Mouse (Mus musculus) lung, embryonic 14.5 days (tissue): ENCODE measurements at regions not wholly inside any gene's neighbourhood (a gene's known extent, or its start where the extent isn't known, plus 50 kb on each side); places are given as distances from the start of the nearest gene placed in this dataset.

ENCODE experiments used
- ATAC-seq: fragments of 200-750 bp; cut with Nextera tagmentation; 2 replicates; pipeline ENCODE4 v1.8.0; 2017; ENCODE audit warnings: mild to moderate bottlenecking, moderate TSS enrichment, moderate library complexity; ENCODE audit not compliant: insufficient read depth
- DNase-seq: peaks from one replicate; pipeline ENCODE4 v3.0.0-alpha.2; 2015
- H3K27ac ChIP-seq: fragments of 300-500 bp; sonication (generic); 2 replicates; pipeline ENCODE4 v1.5.1; 2014; ENCODE audit warnings: low read depth, mild to moderate bottlenecking, moderate library complexity
- H3K27me3 ChIP-seq: fragments of 300-500 bp; sonication (generic); 2 replicates; pipeline ENCODE4 v1.6.1; 2014; ENCODE audit warnings: low read length, control low read depth; ENCODE audit not compliant: insufficient read depth
- H3K36me3 ChIP-seq: fragments of 300-500 bp; sonication (generic); 2 replicates; pipeline ENCODE4 v1.6.1; 2014; ENCODE audit warnings: control low read depth; ENCODE audit not compliant: insufficient read depth
- H3K4me1 ChIP-seq: fragments of 300-500 bp; sonication (generic); 2 replicates; pipeline ENCODE4 v1.6.1; 2014; ENCODE audit warnings: antibody characterized with exemption, control low read depth; ENCODE audit not compliant: insufficient read depth
- H3K4me2 ChIP-seq: fragments of 300-500 bp; sonication (generic); 2 replicates; pipeline ENCODE4 v1.6.1; 2014; ENCODE audit warnings: mild to moderate bottlenecking
- H3K4me3 ChIP-seq: fragments of 300-500 bp; sonication (generic); 2 replicates; pipeline ENCODE4 v1.5.1; 2014; ENCODE audit warnings: low read depth, low read length
- H3K9ac ChIP-seq: fragments of 300-500 bp; sonication (generic); 2 replicates; pipeline ENCODE4 v1.6.1; 2014
- H3K9me3 ChIP-seq: fragments of 300-500 bp; sonication (generic); 2 replicates; pipeline ENCODE4 v1.6.1; 2016; ENCODE audit warnings: low read depth, low read length, control low read depth
- CTCF ChIP-seq: IDR thresholded peaks from 2 replicates; pipeline ENCODE4 v1.5.1; 2016; ENCODE audit warnings: antibody characterized with exemption, low read depth
- WGBS: fragments of 180-500 bp; shearing (Covaris S2); extraction: QIAGEN DNeasy Blood & Tissue Kit; methylation state at CpG from one replicate; pipeline ENCODE4 v1.1.7; 2014; 5-methylcytosine and 5-hydroxymethylcytosine counted together

- no peaks in the 10 kb centered on the region for H3K9me3 ChIP-seq
- no peak overlapping the region for H3K4me2 ChIP-seq
- no peak for DNase-seq
- no peak for TF ChIP-seq CTCF
- H3K4me1 ChIP-seq = no peaks in the 10 kb centered on the region
- no peak overlapping the region for H3K4me3 ChIP-seq
- no peak overlapping the region for H3K9ac ChIP-seq
- no peaks in the 10 kb centered on the region for H3K36me3 ChIP-seq
- WGBS = 79% methylated on average over 3 of the region's 3 CpGs
- no peak overlapping the region for H3K27ac ChIP-seq
- H3K27me3 ChIP-seq = no peaks in the 10 kb centered on the region
- ATAC-seq = no peak
Observed at GRCm38 (mm10) chr19:19229305-19229994, 118.5 kb upstream of the Rorb start.

- H3K4me2 ChIP-seq = no peak overlapping the region
- TF ChIP-seq CTCF = no peak
- no peaks in the 10 kb centered on the region for H3K9me3 ChIP-seq
- DNase-seq (no peak), ATAC-seq (no peak)
- no peaks in the 10 kb centered on the region for H3K27me3 ChIP-seq
- no peaks in the 10 kb centered on the region for H3K36me3 ChIP-seq
- no peak overlapping the region for H3K27ac ChIP-seq
- no peaks in the 10 kb centered on the region for H3K4me1 ChIP-seq
- WGBS = 80% methylated on average over 6 of the region's 6 CpGs
- H3K9ac ChIP-seq = no peak overlapping the region
- no peak overlapping the region for H3K4me3 ChIP-seq
Observed at GRCm38 (mm10) chr19:19220826-19221225, 109.8 kb upstream of the Rorb start.

- WGBS = 57% methylated on average over 2 of the region's 2 CpGs
- no peak overlapping the region for H3K9ac ChIP-seq
- H3K4me1 ChIP-seq = no peaks in the 10 kb centered on the region
- no peaks in the 10 kb centered on the region for H3K27me3 ChIP-seq
- no peaks in the 10 kb centered on the region for H3K36me3 ChIP-seq
- H3K4me3 ChIP-seq = no peak overlapping the region
- ATAC-seq = no peak
- DNase-seq = no peak
- TF ChIP-seq CTCF = no peak
- no peak overlapping the region for H3K27ac ChIP-seq
- H3K9me3 ChIP-seq = no peaks in the 10 kb centered on the region
- no peak overlapping the region for H3K4me2 ChIP-seq
Observed at GRCm38 (mm10) chr19:19219352-19219751, 108.4 kb upstream of the Rorb start.

- H3K4me3 ChIP-seq = no peak overlapping the region
- H3K27me3 ChIP-seq = no peaks in the 10 kb centered on the region
- WGBS = 76% methylated on average over 3 of the region's 3 CpGs
- no peaks in the 10 kb centered on the region for H3K4me1 ChIP-seq
- no peak overlapping the region for H3K4me2 ChIP-seq
- no peak overlapping the region for H3K27ac ChIP-seq
- H3K9me3 ChIP-seq = no peaks in the 10 kb centered on the region
- ATAC-seq (no peak), DNase-seq (no peak)
- no peak for TF ChIP-seq CTCF
- H3K9ac ChIP-seq = no peak overlapping the region
- H3K36me3 ChIP-seq = no peaks in the 10 kb centered on the region
Observed at GRCm38 (mm10) chr19:19218700-19219099, 107.7 kb upstream of the Rorb start.

- H3K27ac ChIP-seq = no peak overlapping the region
- no peaks in the 10 kb centered on the region for H3K9me3 ChIP-seq
- WGBS = 70% methylated on average over 8 of the region's 8 CpGs
- H3K9ac ChIP-seq = no peak overlapping the region
- no peaks in the 10 kb centered on the region for H3K36me3 ChIP-seq
- DNase-seq = peak; percentile 11
- no peak overlapping the region for H3K4me3 ChIP-seq
- no peaks in the 10 kb centered on the region for H3K27me3 ChIP-seq
- ATAC-seq = no peak
- TF ChIP-seq CTCF = no peak
- no peaks in the 10 kb centered on the region for H3K4me1 ChIP-seq
- H3K4me2 ChIP-seq = no peak overlapping the region
Observed at GRCm38 (mm10) chr19:19199534-19199933, 88.5 kb upstream of the Rorb start.

- H3K4me1 ChIP-seq = no peaks in the 10 kb centered on the region
- no peak overlapping the region for H3K4me3 ChIP-seq
- H3K27me3 ChIP-seq = no peaks in the 10 kb centered on the region
- H3K9me3 ChIP-seq = no peaks in the 10 kb centered on the region
- no peak for ATAC-seq
- H3K4me2 ChIP-seq = no peak overlapping the region
- H3K36me3 ChIP-seq = no peaks in the 10 kb centered on the region
- no peak for DNase-seq
- H3K27ac ChIP-seq = no peak overlapping the region
- no peak overlapping the region for H3K9ac ChIP-seq
- no peak for TF ChIP-seq CTCF
- 64% methylated on average over 3 of the region's 3 CpGs for WGBS
Observed at GRCm38 (mm10) chr19:19198780-19199179, 87.8 kb upstream of the Rorb start.

GRCm38 (mm10) chr19:19194728-19195127 is 83.7 kb upstream of the Rorb start:
- DNase-seq (peak; percentile 34), ATAC-seq (peak; percentile 58)
- no peak for TF ChIP-seq CTCF
- WGBS = 29% methylated on average over 10 of the region's 10 CpGs
- no peak overlapping the region for H3K4me2 ChIP-seq
- no peaks in the 10 kb centered on the region for H3K36me3 ChIP-seq
- no peaks in the 10 kb centered on the region for H3K27me3 ChIP-seq
- H3K4me1 ChIP-seq = no peaks in the 10 kb centered on the region
- H3K27ac ChIP-seq = no peak overlapping the region
- no peak overlapping the region for H3K9ac ChIP-seq
- H3K4me3 ChIP-seq = no peak overlapping the region
- H3K9me3 ChIP-seq = no peaks in the 10 kb centered on the region
